Mouse (Mus musculus): Measurements from ENCODE around the gene Kcnk10. TPM values are rescaled to one million over a fixed set of nuclear protein-coding genes. Genes with fewer than 3 reads are reported as not detected.
"Not testable (repeated sequence)": the region's sequence is repeated elsewhere in the genome, so short reads cannot be mapped to it uniquely, and the experiment has no call there.

Gene Kcnk10
- not detected in 2 replicates for polyA plus RNA-seq (2011; ENCODE audit: insufficient read depth, insufficient read length, low read depth, missing spikeins)

- H3K27ac ChIP-seq (ENCODE audit: insufficient read depth, low read length) = no peak within 1 kb of the TSS
- peak within 1 kb of the TSS; percentile 18; the same call in 1 of the 2 replicates for H3K9ac ChIP-seq (ENCODE audit: low read depth, poor library complexity, severe bottlenecking)
Observed at GRCm38 (mm10) chr12:98577861-98578360, at the start of gene Kcnk10. Kcnk10 (minus strand) TSS chr12:98578310.

DNA sequence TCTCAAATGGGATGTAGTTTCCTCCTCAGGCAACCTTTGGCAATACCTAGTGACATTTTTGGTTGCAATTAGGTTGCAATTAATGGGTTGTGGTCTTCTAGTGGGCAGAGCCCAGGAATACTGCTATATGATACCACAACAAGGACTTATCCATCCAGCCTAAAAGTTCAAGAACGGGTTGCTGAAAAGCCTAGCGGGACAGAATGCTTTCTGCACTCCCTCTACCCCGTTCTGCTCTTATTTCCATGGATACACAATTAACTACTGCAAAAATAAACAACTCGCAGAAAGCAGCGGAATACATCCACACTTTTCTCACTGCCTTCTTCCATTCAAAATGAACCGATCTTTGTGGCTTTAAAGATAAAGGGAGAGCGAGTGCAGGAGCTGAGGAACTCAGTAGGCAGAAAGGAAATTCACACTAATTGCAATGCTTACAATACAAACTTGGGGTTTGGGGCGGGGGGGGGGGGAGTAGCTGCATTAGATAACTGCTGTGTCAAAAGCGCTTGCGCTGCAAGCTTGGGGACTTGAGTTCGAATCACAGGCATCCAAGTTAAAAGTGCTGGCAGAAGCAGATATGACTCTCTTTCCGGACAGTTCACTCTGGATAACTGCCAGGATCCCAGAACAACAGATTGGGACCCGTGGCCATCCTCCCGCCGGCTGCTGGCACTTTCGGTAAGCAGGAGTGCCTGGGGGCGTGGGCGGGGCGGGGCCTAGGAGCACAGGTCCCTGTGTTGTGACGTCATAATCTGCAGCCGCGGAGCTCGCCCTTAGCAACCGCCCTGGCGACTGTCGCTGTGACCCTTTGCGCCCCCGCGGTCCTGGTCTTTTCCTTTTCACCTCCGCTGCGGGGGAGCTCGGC, 49.5 kb upstream of the Kcnk10 start, which contains the start of gene Spata7:
Gene Spata7, plus strand, starts transcription at position 766 of the 868 bp plus-strand sequence.
- TF ChIP-seq POLR2A (IDR thresholded peaks at IDR 0.05; ENCODE audit: insufficient read depth, low read length) (peak; percentile 16), EP300 (IDR thresholded peaks at IDR 0.05; ENCODE audit: insufficient read depth, low read depth, low read length) (no peak)
- H3K27me3 ChIP-seq (ENCODE audit: control insufficient read depth, insufficient read depth, low read length, poor library complexity, severe bottlenecking) = no peaks in the 10 kb centered on the region
- H3K9me3 ChIP-seq (replicated peaks; ENCODE audit: control insufficient read depth, insufficient read depth, low read length, poor library complexity, severe bottlenecking) = no peaks in the 10 kb centered on the region
- peak within 1 kb of the TSS; percentile 79 for H3K9ac ChIP-seq (ENCODE audit: low read depth, poor library complexity, severe bottlenecking)
- no peak within 1 kb of the TSS for H3K27ac ChIP-seq (ENCODE audit: insufficient read depth, low read length)
- H3K36me3 ChIP-seq (ENCODE audit: control insufficient read depth, insufficient read depth, low read length, poor library complexity, severe bottlenecking) = no peaks in the 10 kb centered on the region
- peak within 1 kb of the TSS; percentile 87 for H3K4me3 ChIP-seq (ENCODE audit: low read depth, low read length)
- no peaks in the 10 kb centered on the region for H3K4me1 ChIP-seq (ENCODE audit: control insufficient read depth, insufficient read depth, low read length)

More at GRCm38 (mm10) chr12:98577861-98578360, at the start of gene Kcnk10:
- H3K27me3 ChIP-seq (ENCODE audit: control insufficient read depth, insufficient read depth, low read length, poor library complexity, severe bottlenecking) = peaks cover 7% of the 10 kb centered on the region; the same call in 1 of the 2 replicates
- H3K4me1 ChIP-seq (ENCODE audit: control insufficient read depth, insufficient read depth, low read length) = no peaks in the 10 kb centered on the region
- TF ChIP-seq CTCF (IDR thresholded peaks at IDR 0.05; ENCODE audit: low read depth, low read length) = no peak
- no peak for TF ChIP-seq POLR2A (IDR thresholded peaks at IDR 0.05; ENCODE audit: insufficient read depth, low read length)
- no peak for TF ChIP-seq EP300 (IDR thresholded peaks at IDR 0.05; ENCODE audit: insufficient read depth, low read depth, low read length)
- H3K36me3 ChIP-seq (ENCODE audit: control insufficient read depth, insufficient read depth, low read length, poor library complexity, severe bottlenecking) = no peaks in the 10 kb centered on the region
- peak within 1 kb of the TSS; percentile 54 for H3K4me3 ChIP-seq (ENCODE audit: low read depth, low read length)
- no peaks in the 10 kb centered on the region for H3K9me3 ChIP-seq (replicated peaks; ENCODE audit: control insufficient read depth, insufficient read depth, low read length, poor library complexity, severe bottlenecking)

- not testable (repeated sequence) for H3K9ac ChIP-seq (ENCODE audit: low read depth, poor library complexity, severe bottlenecking); H3K4me1 ChIP-seq (ENCODE audit: control insufficient read depth, insufficient read depth, low read length); H3K4me3 ChIP-seq (ENCODE audit: low read depth, low read length); H3K9me3 ChIP-seq (replicated peaks; ENCODE audit: control insufficient read depth, insufficient read depth, low read length, poor library complexity, severe bottlenecking); H3K36me3 ChIP-seq (ENCODE audit: control insufficient read depth, insufficient read depth, low read length, poor library complexity, severe bottlenecking); H3K27ac ChIP-seq (ENCODE audit: insufficient read depth, low read length); H3K27me3 ChIP-seq (ENCODE audit: control insufficient read depth, insufficient read depth, low read length, poor library complexity, severe bottlenecking)
Observed at GRCm38 (mm10) chr12:98623266-98623665, 45.2 kb upstream of the Kcnk10 start.

- not testable (repeated sequence) for H3K27me3 ChIP-seq (ENCODE audit: control insufficient read depth, insufficient read depth, low read length, poor library complexity, severe bottlenecking); H3K4me3 ChIP-seq (ENCODE audit: low read depth, low read length); H3K4me1 ChIP-seq (ENCODE audit: control insufficient read depth, insufficient read depth, low read length); H3K36me3 ChIP-seq (ENCODE audit: control insufficient read depth, insufficient read depth, low read length, poor library complexity, severe bottlenecking); H3K9me3 ChIP-seq (replicated peaks; ENCODE audit: control insufficient read depth, insufficient read depth, low read length, poor library complexity, severe bottlenecking); H3K9ac ChIP-seq (ENCODE audit: low read depth, poor library complexity, severe bottlenecking); H3K27ac ChIP-seq (ENCODE audit: insufficient read depth, low read length)
Observed at GRCm38 (mm10) chr12:98620922-98621321, 42.8 kb upstream of the Kcnk10 start.

- no peak overlapping the region for H3K4me3 ChIP-seq (ENCODE audit: low read depth, low read length)
- H3K4me1 ChIP-seq (ENCODE audit: control insufficient read depth, insufficient read depth, low read length) = no peaks in the 10 kb centered on the region
- no peaks in the 10 kb centered on the region for H3K27me3 ChIP-seq (ENCODE audit: control insufficient read depth, insufficient read depth, low read length, poor library complexity, severe bottlenecking)
- TF ChIP-seq POLR2A (IDR thresholded peaks at IDR 0.05; ENCODE audit: insufficient read depth, low read length) (no peak), CTCF (IDR thresholded peaks at IDR 0.05; ENCODE audit: low read depth, low read length) (no peak)
- H3K9me3 ChIP-seq (replicated peaks; ENCODE audit: control insufficient read depth, insufficient read depth, low read length, poor library complexity, severe bottlenecking) = no peaks in the 10 kb centered on the region
- H3K36me3 ChIP-seq (ENCODE audit: control insufficient read depth, insufficient read depth, low read length, poor library complexity, severe bottlenecking) = no peaks in the 10 kb centered on the region
- no peak overlapping the region for H3K27ac ChIP-seq (ENCODE audit: insufficient read depth, low read length)
- no peak overlapping the region for H3K9ac ChIP-seq (ENCODE audit: low read depth, poor library complexity, severe bottlenecking)
Observed at GRCm38 (mm10) chr12:98619496-98619895, 41.4 kb upstream of the Kcnk10 start.

DNA sequence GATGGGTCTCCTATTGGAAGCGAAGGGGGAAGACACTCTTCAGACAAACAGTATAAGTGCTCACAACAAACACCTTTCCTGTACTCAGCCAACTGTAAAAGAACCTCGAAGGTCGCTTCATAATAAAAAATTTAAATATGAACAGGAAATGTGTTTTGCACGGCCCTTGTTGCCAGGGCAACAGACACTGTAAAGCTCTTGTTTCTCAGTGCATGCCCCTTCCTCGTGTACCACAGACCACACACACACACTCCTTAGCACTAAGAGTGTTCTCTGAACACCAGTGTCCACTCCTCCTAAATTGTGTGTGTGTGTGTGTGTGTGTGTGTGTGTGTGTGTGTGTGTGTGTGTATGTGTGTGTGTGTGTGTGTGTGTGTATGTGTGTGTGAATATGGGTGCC, 37.6 kb upstream of the Kcnk10 start:
- no peak overlapping the region for H3K27ac ChIP-seq (ENCODE audit: insufficient read depth, low read length)
- H3K9me3 ChIP-seq (replicated peaks; ENCODE audit: control insufficient read depth, insufficient read depth, low read length, poor library complexity, severe bottlenecking) = no peaks in the 10 kb centered on the region
- H3K4me3 ChIP-seq (ENCODE audit: low read depth, low read length) = no peak overlapping the region
- H3K36me3 ChIP-seq (ENCODE audit: control insufficient read depth, insufficient read depth, low read length, poor library complexity, severe bottlenecking) = no peaks in the 10 kb centered on the region
- H3K4me1 ChIP-seq (ENCODE audit: control insufficient read depth, insufficient read depth, low read length) = no peaks in the 10 kb centered on the region
- no peak overlapping the region for H3K9ac ChIP-seq (ENCODE audit: low read depth, poor library complexity, severe bottlenecking)
- no peaks in the 10 kb centered on the region for H3K27me3 ChIP-seq (ENCODE audit: control insufficient read depth, insufficient read depth, low read length, poor library complexity, severe bottlenecking)
- TF ChIP-seq EP300 (IDR thresholded peaks at IDR 0.05; ENCODE audit: insufficient read depth, low read depth, low read length) (no peak), CTCF (IDR thresholded peaks at IDR 0.05; ENCODE audit: low read depth, low read length) (no peak), POLR2A (IDR thresholded peaks at IDR 0.05; ENCODE audit: insufficient read depth, low read length) (no peak)
